Mouse (Mus musculus) embryonic fibroblast, embryonic 13.5 days (primary cell): Measurements from ENCODE around the gene Elmsan1.

Source experiments
- CTCF ChIP-seq: IDR thresholded peaks from 2 replicates; pipeline ENCODE4 v1.5.1; 2011; ENCODE audit warnings: mild to moderate bottlenecking, control low read depth, low read length, moderate library complexity, borderline replicate concordance; ENCODE audit not compliant: insufficient read depth
- POLR2A ChIP-seq: IDR thresholded peaks from 2 replicates; pipeline ENCODE4 v1.6.1; 2011; ENCODE audit warnings: low read depth, mild to moderate bottlenecking, control low read depth, low read length, moderate library complexity

- TF ChIP-seq POLR2A (no peak), CTCF (peak; percentile 74)
Observed at GRCm38 (mm10) chr12:84249217-84249616, 30.5 kb upstream of the Elmsan1 start.
